Mouse (Mus musculus): ENCODE measurements around the gene Gm10271.

The Gm10271 gene

GRCm38 (mm10) chr10:116933794-116934193 is 38.6 kb downstream of the Gm10271 start:
- no peak for DNase-seq (ENCODE audit: low read depth, low spot score)

- DNase-seq (ENCODE audit: low read depth, low spot score): no peak
Measured at GRCm38 (mm10) chr10:116932418-116932817, 40.0 kb downstream of the Gm10271 start.

GRCm38 (mm10) chr10:116931497-116932179 is 40.8 kb downstream of the Gm10271 start:
- DNase-seq (ENCODE audit: low read depth, low spot score): peak; percentile 27

- DNase-seq (ENCODE audit: low read depth, low spot score): peak; percentile 38
Measured at GRCm38 (mm10) chr10:116930936-116931335, 41.5 kb downstream of the Gm10271 start.

GRCm38 (mm10) chr10:116930506-116930905 is 41.9 kb downstream of the Gm10271 start:
- DNase-seq (ENCODE audit: low read depth, low spot score): peak; percentile 55

- no peak for DNase-seq (ENCODE audit: low read depth, low spot score)
Measured at GRCm38 (mm10) chr10:116928826-116929225, 43.6 kb downstream of the Gm10271 start.

- DNase-seq (ENCODE audit: low read depth, low spot score): no peak
Measured at GRCm38 (mm10) chr10:116926428-116927113, 45.8 kb downstream of the Gm10271 start.

- peak; percentile 60 for DNase-seq (ENCODE audit: low read depth, low spot score)
Measured at GRCm38 (mm10) chr10:116923651-116924495, 48.5 kb downstream of the Gm10271 start.

- peak; percentile 27 for DNase-seq (ENCODE audit: low read depth, low spot score)
Measured at GRCm38 (mm10) chr10:116922161-116922560, 50.2 kb downstream of the Gm10271 start.

GRCm38 (mm10) chr10:116921416-116921815 is 51.0 kb downstream of the Gm10271 start:
- no peak for DNase-seq (ENCODE audit: low read depth, low spot score)

- DNase-seq (ENCODE audit: low read depth, low spot score): peak; percentile 62
Measured at GRCm38 (mm10) chr10:116920641-116921040, 51.8 kb downstream of the Gm10271 start.

- DNase-seq (ENCODE audit: low read depth, low spot score): no peak
Measured at GRCm38 (mm10) chr10:116919368-116920317, 52.8 kb downstream of the Gm10271 start.

- DNase-seq (ENCODE audit: low read depth, low spot score): no peak
Measured at GRCm38 (mm10) chr10:116916581-116916980, 55.8 kb downstream of the Gm10271 start.

GRCm38 (mm10) chr10:116915286-116915685 is 57.1 kb downstream of the Gm10271 start:
- no peak for DNase-seq (ENCODE audit: low read depth, low spot score)

GRCm38 (mm10) chr10:116914586-116914985 is 57.8 kb downstream of the Gm10271 start:
- no peak for DNase-seq (ENCODE audit: low read depth, low spot score)

GRCm38 (mm10) chr10:116913647-116914273 is 58.6 kb downstream of the Gm10271 start:
- DNase-seq (ENCODE audit: low read depth, low spot score): peak; percentile 36

GRCm38 (mm10) chr10:116912850-116913249 is 59.6 kb downstream of the Gm10271 start:
- DNase-seq (ENCODE audit: low read depth, low spot score): no peak

- no peak for DNase-seq (ENCODE audit: low read depth, low spot score)
Measured at GRCm38 (mm10) chr10:116908901-116909642, 63.3 kb downstream of the Gm10271 start.

Data from R1 (cell line).